In genomic region chr16:30928076-30928750, GRCm38 (mm10) we compare ENCODE assay signal across 15 mouse cellular contexts.
"Had no signal": no experiment of that assay in that cellular context is flagged by ENCODE, and none has a peak within 500 bp of the region (broad histone marks: within the 10 kb centered on the region; RNA-seq: fewer than 3 reads in every experiment).

No protein-coding gene starts in this region.

- ATAC-seq: intestine, embryonic 16.5 days; lung, postnatal 0 days; midbrain, embryonic 16.5 days had no signal

- H3K9ac ChIP-seq: liver, embryonic 14.5 days had no signal

- H3K27ac ChIP-seq: liver, embryonic 14.5 days; midbrain, embryonic 10.5 days had no signal

- DNase-seq: kidney, adult 8-10 months; kidney, postnatal 36 days; layer of hippocampus, adult 9-11 months; layer of hippocampus, postnatal 36 days; left cerebral cortex, postnatal 4 days; lung, adult 2 months; lung, postnatal 36 days; right cerebral cortex, postnatal 4 days; spleen, adult 18-20 months; thymus, postnatal 4 days had no signal

- H3K36me3 ChIP-seq: midbrain, embryonic 10.5 days had no signal

- H3K4me3 ChIP-seq: midbrain, embryonic 10.5 days had no signal

- H3K9me3 ChIP-seq: midbrain, embryonic 10.5 days had no signal
